Mouse (Mus musculus) olfactory bulb, adult 2 months (tissue): ENCODE data around the gene Naa15.

ENCODE experiments used
- CTCF ChIP-seq: fragments of 200-500 bp; IDR thresholded peaks from 2 replicates; pipeline ENCODE4 v1.5.1; 2012; ENCODE audit warnings: low read depth, mild to moderate bottlenecking, low read length, moderate library complexity; ENCODE audit not compliant: insufficient read depth
- POLR2A ChIP-seq: fragments of 200-500 bp; IDR thresholded peaks from 2 replicates; pipeline ENCODE4 v1.6.1; 2012; ENCODE audit warnings: mild to moderate bottlenecking, low read depth, low read length, moderate library complexity; ENCODE audit not compliant: insufficient read depth

- no peak for TF ChIP-seq POLR2A
- no peak for TF ChIP-seq CTCF
These were observed 97.0 kb downstream of the Naa15 start for GRCm38 (mm10) chr3:51511983-51512382.
